ENCODE assay signal across 15 mouse cellular contexts in genomic region chr1:130373398-130374083, GRCm38 (mm10). TPM values are rescaled to one million over a fixed set of nuclear protein-coding genes. Genes with fewer than 3 reads are reported as not detected.
DNase-seq lines count a peak whose midpoint lies in the region; ATAC-seq and TF ChIP-seq lines count a peak whose summit lies in the region.
"Had no signal": no experiment of that assay in that cellular context is flagged by ENCODE, and none has a peak within 500 bp of the region (broad histone marks: within the 10 kb centered on the region; RNA-seq: fewer than 3 reads in every experiment).

No protein-coding gene starts in this region.

- peak; percentile 63 for ATAC-seq in liver, embryonic 11.5 days (replicated peaks; ENCODE audit: low FRiP score)
- ATAC-seq in megakaryocyte-erythroid progenitor cell, adult 5-6 weeks (replicated peaks; ENCODE audit: low FRiP score, low TSS enrichment, poor library complexity, severe bottlenecking): peak; percentile 52

- no peak overlapping the region for H3K9ac ChIP-seq in liver, adult 2 months (ENCODE audit: low read depth, low read length)
- no peak overlapping the region for H3K9ac ChIP-seq in liver, embryonic 11.5 days (ENCODE audit: low read depth, low read length)

- peak; percentile 23 for DNase-seq in liver, adult 2 months (ENCODE audit: extremely low read depth, low read depth, low spot score)
- DNase-seq in liver: no peak
- DNase-seq in heart, embryonic 10.5 days (ENCODE audit: low spot score): no peak
- no peak for DNase-seq in liver, embryonic 11.5 days (ENCODE audit: low spot score)
- DNase-seq in adrenal gland, postnatal 10 days: no peak
- DNase-seq in forebrain, embryonic 10.5 days (ENCODE audit: extremely low spot score, low spot score): no peak
- DNase-seq: cerebellum, postnatal 10 days; gastrocnemius, postnatal 25 days; kidney, postnatal 25 days had no signal

- H3K9me3 ChIP-seq in heart, embryonic 10.5 days: no peaks in the 10 kb centered on the region
- H3K9me3 ChIP-seq in liver, embryonic 11.5 days (ENCODE audit: control insufficient read depth, low read length): no peaks in the 10 kb centered on the region
- H3K9me3 ChIP-seq in forebrain, embryonic 10.5 days: no peaks in the 10 kb centered on the region
- H3K9me3 ChIP-seq: limb, embryonic 10.5 days had no signal

- WGBS in liver, adult 2 months: 10% methylated on average over 2 of the region's 2 CpGs
- 26% methylated on average over 2 of the region's 2 CpGs for WGBS in heart, embryonic 10.5 days
- 17% methylated on average over 2 of the region's 2 CpGs for WGBS in liver, embryonic 11.5 days
- WGBS in forebrain, embryonic 10.5 days: 32% methylated on average over 2 of the region's 2 CpGs

- H3K4me1 ChIP-seq in liver, adult 2 months (ENCODE audit: control insufficient read depth, insufficient read depth, low read length): no peaks in the 10 kb centered on the region
- peaks cover 11% of the 10 kb centered on the region; the same call in 1 of the 2 replicates for H3K4me1 ChIP-seq in heart, embryonic 10.5 days
- H3K4me1 ChIP-seq in liver, embryonic 11.5 days (replicated peaks; ENCODE audit: control insufficient read depth, insufficient read depth, low read length): peaks cover 12% of the 10 kb centered on the region
- no peaks in the 10 kb centered on the region for H3K4me1 ChIP-seq in forebrain, embryonic 10.5 days
- H3K4me1 ChIP-seq: limb, embryonic 10.5 days had no signal

- H3K36me3 ChIP-seq in liver, adult 2 months (ENCODE audit: control insufficient read depth, insufficient read depth, low read length): no peaks in the 10 kb centered on the region
- no peaks in the 10 kb centered on the region for H3K36me3 ChIP-seq in heart, embryonic 10.5 days
- no peaks in the 10 kb centered on the region for H3K36me3 ChIP-seq in liver, embryonic 11.5 days (ENCODE audit: control insufficient read depth, insufficient read depth, low read length)
- H3K36me3 ChIP-seq in forebrain, embryonic 10.5 days (replicated peaks): no peaks in the 10 kb centered on the region
- H3K36me3 ChIP-seq: limb, embryonic 10.5 days had no signal

- H3K27ac ChIP-seq in liver, adult 2 months (replicated peaks; ENCODE audit: insufficient read depth, low read depth, low read length): peak overlapping the region; percentile 71
- peak overlapping the region; percentile 22 for H3K27ac ChIP-seq in heart, embryonic 10.5 days
- no peak overlapping the region for H3K27ac ChIP-seq in liver, embryonic 11.5 days (ENCODE audit: low read depth, low read length)
- H3K27ac ChIP-seq in forebrain, embryonic 10.5 days: no peak overlapping the region
- H3K27ac ChIP-seq: limb, embryonic 10.5 days had no signal

- H3K27me3 ChIP-seq in liver, adult 2 months (ENCODE audit: control insufficient read depth, insufficient read depth, low read length): no peaks in the 10 kb centered on the region
- no peaks in the 10 kb centered on the region for H3K27me3 ChIP-seq in heart, embryonic 10.5 days (ENCODE audit: insufficient read depth, poor library complexity, severe bottlenecking)
- no peaks in the 10 kb centered on the region for H3K27me3 ChIP-seq in liver, embryonic 11.5 days (replicated peaks; ENCODE audit: control insufficient read depth, insufficient read depth, low read length)
- no peaks in the 10 kb centered on the region for H3K27me3 ChIP-seq in forebrain, embryonic 10.5 days (ENCODE audit: poor library complexity, severe bottlenecking)

- H3K79me2 ChIP-seq in liver, adult 2 months (ENCODE audit: control insufficient read depth, insufficient read depth, low read length): no peaks in the 10 kb centered on the region

- H3K4me3 ChIP-seq in liver, adult 2 months (ENCODE audit: insufficient read depth, low read depth, low read length): no peak overlapping the region
- H3K4me3 ChIP-seq in heart, embryonic 10.5 days: no peak overlapping the region
- H3K4me3 ChIP-seq in liver, embryonic 11.5 days (ENCODE audit: low read depth, low read length): no peak overlapping the region
- H3K4me3 ChIP-seq in forebrain, embryonic 10.5 days: no peak overlapping the region
- H3K4me3 ChIP-seq: limb, embryonic 10.5 days had no signal

- no peak for TF ChIP-seq POLR2A in liver, adult 2 months (IDR thresholded peaks at IDR 0.05; ENCODE audit: extremely low read depth, insufficient read depth, low read length)

- TF ChIP-seq CTCF in liver, adult 2 months (IDR thresholded peaks at IDR 0.05; ENCODE audit: low read depth, low read length): no peak

- H3K4me2 ChIP-seq in liver, embryonic 11.5 days: 0 out of 2 replicates have a peak overlapping the region, but pooled peaks have one; percentile 7
- H3K4me2 ChIP-seq: midbrain, embryonic 11.5 days had no signal

RNA-seq across cellular contexts. Expression of gene Cd55b, which starts 49.3 kb away (rescaled TPM):
- not detected in 2 replicates for total RNA-seq in liver, adult 2 months (2014; rRNA removed)
- not detected in 2 replicates for polyA plus RNA-seq in liver, adult 2 months (2012; rRNA removed)
- polyA plus RNA-seq in heart, embryonic 10.5 days (2016; fragmentation: Nextera tagmentation; extraction: Ambion mirVana): not detected in 2 replicates
- not detected in 2 replicates for polyA plus RNA-seq in liver, embryonic 11.5 days (2014; fragmentation: Nextera tagmentation; extraction: Ambion mirVana)
- total RNA-seq in megakaryocyte-erythroid progenitor cell, adult 5-6 weeks (2014; fragmentation: Nextera tagmentation): 0.50 TPM in 1 of 2 replicates, not detected in the other
- 0.56 TPM in 1 of 2 replicates, not detected in the other for total RNA-seq in megakaryocyte-erythroid progenitor cell, adult 5-6 weeks (2017)
- total RNA-seq in adrenal gland, postnatal 10 days (2021): under 1 TPM in 1 of 2 experiments, not detected in 1; 0.51 TPM
- polyA plus RNA-seq in forebrain, embryonic 10.5 days (2016; fragmentation: Nextera tagmentation; extraction: Ambion mirVana): not detected in 2 replicates
- total RNA-seq: adrenal gland, postnatal 4 days; hematopoietic stem cell, adult 5-6 weeks had no signal
- polyA plus RNA-seq: limb, embryonic 10.5 days; midbrain, embryonic 11.5 days; neural tube, embryonic 14.5 days had no signal

Comparison
In these comparisons a context has a peak if more than half of its experiments do, and no peak if none do; other contexts are left out.
1. H3K27ac ChIP-seq: peak in liver, adult 2 months (single experiment) and heart, embryonic 10.5 days (single experiment); none in liver, embryonic 11.5 days (single experiment) and forebrain, embryonic 10.5 days (single experiment).